Mouse (Mus musculus) WW6 (cell line): ENCODE measurements at regions not wholly inside any gene's neighbourhood (a gene's known extent, or its start where the extent isn't known, plus 50 kb on each side); places are given as distances from the start of the nearest gene placed in this dataset.
A peak's percentile ranks its signal among the peaks of the same experiment; 100 is the strongest.
"Not testable (repeated sequence)": the region's sequence is repeated elsewhere in the genome, so short reads cannot be mapped to it uniquely, and the experiment has no call there.

Experiments used
- DNase-seq: peaks from one replicate; pipeline ENCODE4 v3.0.0-alpha.2; 2013; ENCODE audit warnings: low read depth, low spot score

GRCm38 (mm10) chr12:17852138-17852537, 161.5 kb downstream of the Hpcal1 start:
- not testable (repeated sequence) for DNase-seq

DNA sequence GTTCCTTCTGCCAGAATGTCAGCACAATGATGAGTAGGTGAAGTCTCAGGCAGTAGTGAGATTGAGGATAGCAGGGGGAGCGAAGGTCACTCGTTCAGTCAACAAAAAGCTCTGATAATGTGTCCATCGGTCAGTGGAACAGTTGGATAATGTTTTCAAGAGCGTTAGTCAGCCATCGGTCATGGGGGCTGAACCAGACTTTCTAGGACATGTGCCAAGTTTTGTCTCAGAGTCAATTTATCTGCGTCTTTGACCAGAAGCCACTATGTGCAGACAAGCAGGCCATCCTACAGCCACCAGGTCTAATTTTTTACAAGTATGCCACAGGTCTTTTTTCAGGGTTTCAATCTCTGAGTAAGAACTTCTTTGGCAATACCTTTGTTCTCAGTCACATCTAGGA, 181.8 kb downstream of the Hpcal1 start:
- not testable (repeated sequence) for DNase-seq

- DNase-seq = peak; percentile 74
Measured at GRCm38 (mm10) chr12:17881371-17882116, 190.9 kb downstream of the Hpcal1 start.

DNA sequence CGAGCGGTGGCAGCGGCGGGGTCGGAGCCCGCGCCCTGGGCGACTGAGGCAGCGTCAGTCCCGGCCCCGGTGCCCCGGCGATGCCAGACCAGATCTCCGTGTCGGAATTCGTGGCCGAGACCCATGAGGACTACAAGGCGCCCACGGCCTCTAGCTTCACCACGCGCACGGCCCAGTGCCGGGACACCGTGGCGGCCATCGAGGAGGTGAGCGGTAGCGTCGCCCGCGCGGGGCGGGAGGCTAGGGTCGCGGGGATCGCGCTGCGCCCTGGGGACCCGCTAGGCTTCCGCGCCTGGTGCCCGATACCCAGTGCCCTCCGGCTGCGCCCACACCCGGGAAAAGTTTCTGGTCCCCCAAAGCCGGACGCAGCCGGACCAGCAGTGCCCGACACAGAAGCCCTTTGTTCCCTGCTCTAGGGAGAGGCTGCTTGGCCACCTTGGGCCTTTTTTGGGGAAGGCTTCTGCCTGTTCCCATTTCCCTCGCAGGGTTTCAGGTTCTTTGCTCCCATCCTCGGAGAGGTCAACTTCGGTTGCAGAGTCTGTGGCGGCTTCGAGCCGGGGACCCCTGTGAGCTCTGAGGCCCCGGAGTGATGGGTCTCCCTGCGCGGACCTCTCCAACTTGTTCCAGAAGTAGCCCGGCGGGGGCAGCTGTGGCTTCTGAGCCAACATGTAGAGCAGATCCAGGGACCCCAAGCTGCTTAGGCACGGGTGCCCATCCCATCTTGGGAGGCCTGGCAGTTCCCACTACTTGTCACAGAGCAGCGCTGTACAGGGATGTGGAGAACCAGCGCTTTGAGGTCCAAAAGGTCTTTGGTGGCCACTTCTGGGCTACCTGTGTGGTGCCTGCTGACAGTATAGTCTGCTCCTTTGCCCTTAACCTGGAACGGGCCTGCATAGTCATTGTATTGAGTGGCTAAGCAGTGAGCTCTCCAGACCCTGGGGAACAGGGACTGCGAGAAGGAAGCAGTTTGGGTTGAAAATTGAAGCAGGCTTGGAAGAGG, 191.8 kb downstream of the Hpcal1 start:
- not testable (repeated sequence) for DNase-seq

DNA sequence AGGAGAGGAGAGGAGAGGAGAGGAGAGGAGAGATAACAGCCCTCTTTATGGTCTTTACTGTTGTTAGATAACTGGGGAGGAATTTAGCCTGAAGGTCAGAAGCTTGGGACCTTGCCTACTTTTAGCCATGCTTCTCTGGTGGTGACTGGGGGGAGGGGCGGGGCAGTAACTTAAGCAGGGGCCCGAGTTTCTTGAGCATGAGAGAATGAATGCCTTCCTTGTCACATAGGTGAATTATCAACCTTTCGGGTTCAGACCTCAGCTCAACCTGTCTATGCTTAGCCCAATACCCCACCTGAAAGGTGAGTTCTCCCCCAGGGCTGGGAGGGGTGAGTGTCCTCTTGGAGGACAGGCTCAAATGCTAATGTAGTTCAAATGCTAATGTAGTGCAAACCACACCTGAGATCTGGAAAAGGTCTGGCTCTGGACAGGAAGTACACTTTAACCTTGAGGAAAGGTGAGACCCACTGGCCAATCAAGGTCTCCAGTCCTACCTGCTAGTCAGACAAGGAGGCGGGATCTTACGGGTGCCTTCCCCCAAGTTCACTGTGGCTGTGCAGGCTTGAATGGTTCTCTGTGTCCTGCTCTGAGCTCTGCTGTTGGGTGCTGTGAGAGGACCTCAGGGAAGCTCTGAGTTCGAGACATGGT, 201.1 kb downstream of the Hpcal1 start:
- DNase-seq = not testable (repeated sequence)

GRCm38 (mm10) chr12:17913058-17913457, 222.4 kb downstream of the Hpcal1 start:
- not testable (repeated sequence) for DNase-seq
